Mouse (Mus musculus) stomach, postnatal 0 days (tissue): Measurements from ENCODE around the gene Guca2a.

Experiments
- CTCF ChIP-seq: IDR thresholded peaks from 2 replicates; pipeline ENCODE4 v1.5.1; 2016; ENCODE audit warnings: antibody characterized with exemption, low read depth, mild to moderate bottlenecking, moderate library complexity
- EP300 ChIP-seq: optimal IDR thresholded peaks from 2 replicates; pipeline ENCODE3; 2016; ENCODE audit warnings: antibody characterized with exemption

- TF ChIP-seq CTCF (no peak), EP300 (no peak)
Observed at GRCm38 (mm10) chr4:119592479-119592878, 45.0 kb upstream of the Guca2a start.
